Mouse (Mus musculus): ENCODE results near the gene Tbpl1. TPM values are rescaled to one million over a fixed set of nuclear protein-coding genes. Genes with fewer than 3 reads are reported as not detected.

The Tbpl1 gene
- polyA plus RNA-seq, 3 experiments from 2014 or later = 65.0 to 90.8 (median 75.4) TPM

DNA sequence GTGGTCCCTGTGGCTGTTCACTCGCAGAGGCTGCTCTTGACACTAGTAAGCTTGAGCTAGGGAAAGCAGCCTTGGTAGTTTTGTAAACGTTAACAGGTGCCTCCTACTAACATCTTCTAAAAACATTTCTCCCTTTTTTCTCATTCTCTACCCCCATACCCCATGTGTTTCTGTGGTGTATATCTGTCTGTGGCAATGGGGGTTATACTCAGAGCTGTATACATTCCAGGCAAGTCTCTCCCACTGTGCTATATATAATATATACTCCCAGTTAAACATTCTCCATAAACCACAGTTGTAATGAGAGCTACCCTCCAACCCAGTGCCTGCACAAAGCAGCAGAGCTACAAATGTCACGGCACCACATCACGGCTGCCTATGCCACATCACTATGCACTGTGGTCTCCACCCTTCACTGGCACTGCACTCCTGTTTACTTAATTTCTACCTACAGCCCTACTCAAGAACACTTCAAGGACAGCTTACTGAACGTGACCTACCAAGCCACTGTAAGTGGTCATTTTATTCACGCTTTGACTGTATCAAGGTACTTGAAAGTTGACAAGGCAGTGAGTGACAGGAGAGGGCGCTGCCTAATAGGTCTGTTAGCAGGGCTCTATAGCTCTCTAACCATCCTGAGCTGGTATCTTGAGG lies 23.4 kb downstream of the Tbpl1 start:
- ATAC-seq = no peak

DNA sequence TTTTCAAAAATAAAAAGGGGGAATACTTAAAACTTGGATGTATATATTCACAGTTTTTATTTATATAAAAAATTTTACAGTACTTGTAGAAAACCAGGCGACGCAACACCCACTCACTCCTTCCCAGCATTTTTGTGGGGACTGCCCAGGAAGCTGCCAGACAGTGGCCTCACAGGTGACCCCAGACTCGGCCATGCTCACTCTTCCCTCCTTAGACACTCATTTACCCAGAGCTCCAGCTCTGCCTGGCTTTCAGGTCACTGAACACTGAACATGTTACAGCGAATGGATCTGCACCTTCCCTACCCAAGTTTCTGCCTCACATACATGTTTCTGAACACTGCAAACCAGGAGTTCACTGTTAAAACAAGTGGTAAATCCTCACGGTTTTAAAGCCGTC lies 27.9 kb downstream of the Tbpl1 start:
- ATAC-seq = no peak

DNA sequence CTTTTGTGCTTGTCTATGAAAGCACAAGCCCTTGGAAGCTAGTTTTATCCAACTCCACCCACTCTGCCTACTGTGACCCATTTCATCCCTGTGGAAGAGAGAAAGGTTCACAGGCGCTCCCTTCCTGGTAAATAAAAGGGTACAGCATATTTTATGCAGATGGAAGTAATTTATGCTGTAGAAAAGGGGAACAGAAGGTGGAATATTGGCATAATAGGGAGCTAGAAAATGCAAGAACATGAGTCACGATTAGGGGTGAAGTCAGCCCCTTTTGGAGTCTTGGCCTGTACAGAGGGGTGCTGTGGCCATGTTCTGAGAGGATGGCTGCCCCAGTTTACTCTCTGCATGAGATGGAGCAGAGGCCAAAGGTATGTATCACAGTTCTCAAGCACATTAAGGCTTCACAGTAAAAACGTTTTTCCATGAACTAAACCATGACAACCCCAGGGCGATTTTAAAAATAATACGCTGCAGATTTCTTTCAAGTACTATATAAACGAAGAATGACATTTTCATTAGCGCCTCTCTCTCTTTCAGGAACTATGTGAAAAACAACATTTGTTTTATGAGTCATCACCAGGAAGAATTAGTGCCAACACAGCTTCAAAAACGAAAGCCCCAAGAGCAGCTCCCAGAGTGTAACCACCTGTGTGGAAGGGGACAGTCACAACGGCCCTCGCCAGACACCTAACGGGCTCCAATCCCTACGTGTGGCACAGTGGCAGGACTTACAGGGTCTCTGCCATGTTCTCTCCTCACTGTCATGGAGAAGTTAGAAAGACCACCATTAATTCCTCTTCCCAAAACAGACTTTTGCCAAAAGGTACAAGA lies 30.0 kb downstream of the Tbpl1 start:
- ATAC-seq = no peak

DNA sequence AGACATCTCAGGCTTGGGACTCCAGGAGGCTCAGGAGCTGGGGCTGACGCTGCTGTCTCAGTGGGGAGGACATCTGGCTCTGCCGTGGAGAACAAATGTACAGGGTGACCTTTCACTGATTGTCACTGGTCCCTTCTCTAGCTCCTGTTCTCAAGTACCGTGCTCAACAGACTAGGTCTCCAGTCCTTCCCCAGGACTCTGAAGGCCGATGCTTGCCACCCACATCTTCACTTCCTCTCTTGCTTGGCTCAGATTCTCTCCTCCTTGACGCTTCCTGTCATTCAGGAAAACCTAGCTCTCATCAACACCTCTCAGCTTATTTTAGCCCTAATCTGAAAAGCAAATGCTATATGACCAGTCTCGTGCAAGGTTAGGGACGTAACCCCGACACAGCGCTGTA lies 31.0 kb downstream of the Tbpl1 start:
- no peak for ATAC-seq

DNA sequence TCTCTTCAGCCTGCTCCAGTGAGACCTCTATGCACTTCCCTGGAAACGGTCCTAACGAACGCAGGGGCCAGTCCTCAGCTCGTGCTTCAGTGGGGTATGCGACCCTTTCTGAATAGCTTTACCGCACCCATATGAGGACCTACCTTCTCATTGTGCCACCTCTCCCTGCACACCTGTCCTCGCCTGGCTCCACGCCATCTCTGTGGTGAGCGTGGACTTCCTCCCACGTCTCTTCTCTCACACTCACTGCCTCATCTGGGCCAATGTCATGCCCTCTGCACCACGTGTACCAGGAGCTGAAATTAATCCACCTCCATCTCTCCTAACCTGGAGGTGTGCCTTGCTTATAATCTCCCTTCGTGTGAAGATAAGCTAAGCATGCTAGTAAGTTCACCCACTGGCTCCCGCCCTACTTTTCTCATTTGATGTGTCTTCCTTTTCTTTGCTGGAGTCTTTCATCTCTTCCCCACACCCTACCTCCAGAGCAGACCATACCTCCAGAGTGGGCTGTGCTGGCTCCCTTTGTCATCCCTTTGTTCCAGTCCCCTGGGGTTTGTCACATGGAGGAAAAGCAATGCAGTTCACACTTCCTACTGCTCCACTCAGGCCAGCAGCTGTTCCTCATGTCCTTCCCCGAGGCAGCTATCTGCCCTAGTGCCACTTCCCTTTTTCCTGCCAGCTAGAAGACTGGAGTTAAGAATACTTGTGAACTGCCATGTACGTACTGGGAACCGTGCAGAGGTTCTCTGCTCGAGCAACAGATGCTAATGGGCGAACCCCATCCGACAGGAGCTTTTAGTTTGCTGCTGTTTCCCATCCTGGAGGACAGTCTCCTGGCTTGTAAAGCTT lies 32.0 kb downstream of the Tbpl1 start:
- no peak for ATAC-seq

DNA sequence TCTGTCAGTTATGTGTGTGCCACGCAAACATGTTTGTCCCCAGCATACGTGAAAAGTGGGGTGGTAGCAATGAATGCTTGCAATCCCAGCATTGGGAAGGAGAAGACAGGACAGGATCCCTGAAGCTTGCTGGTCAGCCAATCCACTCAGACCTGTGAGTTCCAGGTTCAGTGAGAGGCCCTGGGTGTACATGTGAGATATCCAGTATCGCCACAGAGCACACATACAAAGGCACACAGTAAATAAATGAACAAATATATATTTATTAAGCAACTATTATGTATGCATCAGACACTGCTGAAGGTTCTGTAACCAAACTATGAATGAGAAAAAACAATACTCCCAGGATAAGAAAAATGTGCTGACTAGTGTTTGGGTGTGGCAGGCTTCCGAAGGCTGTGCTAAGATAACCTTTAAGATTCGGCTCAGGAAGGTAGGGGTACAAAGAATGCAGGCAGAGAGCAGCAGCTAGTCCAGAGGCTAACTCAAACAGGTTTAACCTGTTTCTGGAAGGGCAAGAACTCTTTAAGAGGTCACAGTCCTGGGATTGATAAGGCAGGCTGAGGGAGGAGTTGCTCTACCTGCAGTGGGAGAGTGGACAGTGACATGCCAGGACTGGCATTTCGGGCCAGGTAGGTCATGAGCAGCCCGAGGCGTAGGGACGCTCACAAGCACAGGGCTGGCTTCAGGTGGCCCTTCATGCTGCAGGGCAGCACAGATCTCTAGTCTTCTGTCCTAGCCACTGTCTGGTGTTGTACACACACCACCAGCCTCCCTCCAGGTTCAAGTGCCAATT lies 33.4 kb downstream of the Tbpl1 start:
- ATAC-seq = no peak

DNA sequence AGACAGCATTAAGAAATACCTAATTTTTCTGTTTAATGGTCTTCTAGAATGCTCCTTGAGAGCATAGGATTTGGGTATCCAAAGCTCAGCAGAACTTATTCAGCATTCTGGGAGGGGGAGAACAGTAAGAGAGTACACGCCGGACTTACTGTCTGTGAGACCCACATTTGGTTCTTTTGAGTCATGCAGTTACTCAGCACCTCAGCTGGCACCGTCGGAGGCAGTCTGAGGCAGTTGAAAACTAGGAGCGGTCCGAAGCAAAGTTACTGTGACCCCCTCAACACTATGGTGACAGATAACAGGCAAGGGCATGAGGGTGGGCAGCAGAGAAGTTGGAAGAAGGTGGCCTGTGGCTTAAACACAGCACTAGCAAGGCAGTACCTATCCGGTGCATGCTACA lies 34.9 kb downstream of the Tbpl1 start:
- ATAC-seq = no peak

DNA sequence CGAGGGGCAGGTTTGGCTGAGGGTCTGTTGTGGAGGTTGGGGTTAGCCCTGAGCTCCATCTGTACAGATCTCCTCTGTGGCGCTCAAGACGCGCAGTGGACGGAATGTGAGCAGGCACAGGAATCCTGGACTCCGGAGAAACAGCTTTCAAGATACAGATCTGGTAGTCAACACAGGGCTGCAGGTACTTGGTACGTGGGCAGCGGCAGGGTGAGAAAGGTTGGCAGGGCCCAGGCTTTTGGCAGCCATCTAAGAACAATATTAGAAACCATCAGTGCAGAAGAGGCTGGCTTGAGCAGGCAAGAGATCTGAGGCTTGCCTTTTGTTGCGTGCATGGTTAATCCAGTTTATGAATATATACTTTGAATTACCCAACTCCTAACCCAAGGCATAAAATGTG lies 35.5 kb downstream of the Tbpl1 start:
- no peak for ATAC-seq

DNA sequence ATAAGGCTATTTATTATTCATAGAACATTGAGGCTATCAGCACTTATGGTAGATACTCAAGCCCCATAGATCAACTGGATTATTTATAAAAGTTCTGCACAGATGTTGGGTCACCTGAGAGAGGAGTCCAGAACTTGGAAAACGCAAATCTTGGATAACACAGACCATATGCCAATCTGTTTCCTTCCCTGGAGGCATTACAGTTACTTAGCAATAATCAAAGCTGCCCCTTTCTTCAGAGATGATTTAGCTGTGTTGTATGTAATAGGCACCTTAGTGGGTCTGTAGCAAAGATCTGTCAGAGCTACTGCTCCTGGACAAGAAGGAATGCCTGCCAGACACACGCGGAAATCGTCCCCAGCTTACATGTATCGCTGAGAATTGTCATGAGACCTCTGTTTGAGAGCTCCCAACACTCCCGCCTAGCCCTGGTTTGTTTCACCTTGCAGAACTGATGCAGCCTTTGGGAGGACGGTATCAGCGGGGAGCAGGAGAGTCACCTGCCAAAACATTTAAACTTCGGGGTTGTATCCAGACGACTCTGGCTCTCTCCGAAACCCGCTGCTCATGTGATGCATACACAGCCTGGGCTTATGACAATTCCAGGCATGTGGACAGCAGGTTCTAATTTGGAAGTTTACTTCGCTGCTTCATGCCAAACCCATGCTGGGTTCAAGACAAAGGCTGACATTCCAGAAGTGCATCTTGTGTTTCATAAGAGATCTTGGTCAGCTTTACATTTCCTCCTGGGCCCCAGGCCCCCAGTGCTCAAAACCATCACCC lies 55.7 kb downstream of the Tbpl1 start:
- ATAC-seq = no peak

DNA sequence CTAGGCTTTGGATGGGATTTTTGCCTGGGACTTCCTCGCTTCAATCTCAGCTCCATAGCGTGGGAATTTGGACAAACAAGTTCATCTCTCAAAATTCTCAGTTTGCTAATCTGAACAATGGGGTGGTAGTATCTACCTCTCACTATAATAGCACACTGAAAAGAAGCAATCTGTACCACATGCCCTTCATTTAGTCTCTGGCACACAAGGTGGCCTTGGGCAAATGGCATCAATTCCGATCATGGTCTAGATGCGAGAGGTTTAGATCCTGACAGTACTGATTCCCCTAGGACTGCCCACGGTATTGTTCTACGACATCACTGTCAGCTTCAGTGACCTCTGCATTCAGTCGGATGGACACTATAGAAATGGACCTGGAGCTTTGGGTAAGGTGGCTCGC lies 57.6 kb downstream of the Tbpl1 start:
- ATAC-seq = no peak

DNA sequence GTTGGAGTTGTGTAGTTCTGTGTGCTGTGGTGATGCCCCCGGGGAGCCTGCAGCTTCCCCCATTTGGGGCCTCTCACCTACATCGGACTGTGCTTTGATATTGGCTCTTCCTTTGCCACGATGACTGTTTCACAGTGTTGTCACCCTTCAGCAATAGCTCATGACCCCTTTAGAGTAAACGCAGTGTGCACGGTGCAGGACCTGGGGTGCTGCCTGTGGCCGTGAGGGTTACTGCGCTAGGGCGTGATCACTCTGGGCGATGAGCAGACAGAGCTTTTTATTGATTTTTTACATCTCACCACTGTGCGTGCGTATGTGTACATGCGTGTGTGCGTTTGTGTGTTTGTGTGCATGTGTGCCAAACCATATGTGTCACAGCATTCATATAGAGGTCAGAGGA lies 63.2 kb downstream of the Tbpl1 start:
- no peak for ATAC-seq

DNA sequence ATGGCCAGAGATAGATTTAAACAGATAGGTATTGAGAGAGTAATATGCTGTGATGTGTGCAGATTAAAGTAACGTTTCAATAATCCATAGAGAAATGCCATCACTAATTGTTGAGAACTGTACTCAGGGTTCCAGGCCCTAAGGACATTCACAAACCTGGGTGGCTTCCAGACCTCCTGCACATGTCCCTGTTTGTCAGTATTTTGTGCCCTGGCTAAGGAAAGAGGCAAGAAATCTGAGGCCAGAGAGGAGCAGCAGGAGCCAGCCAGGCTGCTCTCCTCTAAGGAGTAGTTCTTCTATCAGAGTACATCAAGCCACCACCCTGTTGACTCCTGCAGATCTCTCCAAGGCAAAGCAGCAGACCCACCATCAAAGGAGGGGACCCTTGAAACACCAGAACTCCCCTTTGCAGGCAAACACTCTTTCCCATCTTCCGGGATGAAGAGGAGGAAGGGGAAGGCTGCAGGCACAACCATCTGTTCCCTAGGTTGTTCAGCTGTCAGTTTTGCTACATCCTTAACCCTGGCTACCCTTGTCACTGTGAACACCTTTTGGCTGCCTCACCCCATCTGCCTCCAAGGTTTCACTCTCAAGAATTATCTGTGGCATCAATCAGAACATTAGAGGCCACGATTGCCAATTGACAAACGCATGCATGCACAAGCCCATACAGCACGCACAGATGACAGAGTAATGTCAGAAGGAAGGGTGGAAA lies 71.3 kb downstream of the Tbpl1 start:
- ATAC-seq = no peak

DNA sequence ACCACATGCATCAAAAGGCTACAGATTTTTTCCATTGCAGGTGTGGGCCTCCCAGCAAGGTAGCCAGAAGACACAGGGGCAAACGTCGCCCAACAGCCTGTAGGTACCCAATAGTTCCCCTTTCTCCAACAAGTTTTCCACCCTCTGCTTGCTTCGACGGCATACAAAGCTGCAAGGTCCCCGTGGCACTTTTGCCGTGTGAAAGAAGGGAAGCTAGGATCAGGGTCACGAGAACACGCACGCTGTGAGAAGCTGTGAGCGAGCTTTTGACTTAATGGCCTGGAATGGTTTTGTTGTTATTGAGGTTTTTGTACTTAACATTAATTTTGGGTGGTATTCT lies 72.4 kb downstream of the Tbpl1 start:
- ATAC-seq = no peak

DNA sequence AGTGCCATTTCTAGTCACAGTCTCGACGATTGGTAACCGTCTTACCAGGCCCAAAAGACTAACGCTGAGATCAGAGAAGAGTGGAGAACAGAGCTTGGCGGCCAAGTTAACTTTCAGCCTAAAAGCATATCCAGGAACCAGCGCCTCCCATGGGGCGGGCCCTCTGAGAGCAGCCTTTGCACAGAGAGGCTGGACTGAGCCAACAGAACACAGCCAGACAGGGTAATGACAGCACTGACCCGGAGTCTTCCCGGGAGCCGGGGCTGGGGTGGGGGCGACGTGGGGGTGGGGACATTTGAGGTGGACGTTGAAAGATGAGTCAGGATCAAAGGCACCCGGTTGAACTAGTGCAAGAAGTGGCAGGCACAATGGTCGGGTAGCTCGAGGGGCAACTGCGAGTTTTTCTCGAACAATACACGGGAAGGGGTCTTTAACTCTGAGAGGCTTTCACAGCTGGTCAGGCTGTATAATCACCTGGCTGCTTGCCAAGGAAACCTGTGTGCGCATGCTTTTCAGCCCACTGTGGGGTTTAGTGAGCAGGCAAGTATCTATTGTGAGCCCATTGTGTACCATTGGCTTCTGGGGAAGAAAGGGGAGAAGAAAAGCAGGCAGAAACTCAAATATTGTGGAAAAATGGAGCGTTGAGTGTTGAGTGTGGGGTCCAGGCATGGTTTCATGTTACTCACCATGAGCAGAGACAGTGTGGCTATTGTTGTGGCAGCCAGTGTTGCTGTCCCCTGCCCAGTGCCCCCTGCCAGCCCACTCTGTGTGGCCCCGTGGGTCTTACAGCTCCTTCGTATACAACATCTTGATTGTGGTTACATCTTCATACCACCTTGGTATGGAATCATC lies 73.0 kb downstream of the Tbpl1 start:
- ATAC-seq = no peak

Other genes starting within 250 kb of the Tbpl1 start
- gene Slc2a12, start 86.9 kb downstream of the Tbpl1 start, polyA plus RNA-seq (2017; shearing (Covaris generic)) = under 1 TPM in 1 of 3 experiments, not detected in 2; 0.09 TPM
- under 1 TPM in 1 of 3 experiments, not detected in 2; 0.27 TPM for gene Tcf21, start 88.2 kb upstream of the Tbpl1 start, polyA plus RNA-seq (2017; shearing (Covaris generic))

All from inflammation-experienced regulatory T-cells, adult 6 months (primary cell).